Mouse (Mus musculus): ENCODE measurements around the gene Dlgap5.

- TF ChIP-seq CTCF (IDR thresholded peaks at IDR 0.05; ENCODE audit: low read depth) (no peak), EP300 (IDR thresholded peaks at IDR 0.05; ENCODE audit: low read depth) (no peak)
Measured at GRCm38 (mm10) chr14:47386125-47386524, 32.1 kb downstream of the Dlgap5 start.
